Mouse (Mus musculus) granulocyte monocyte progenitor cell, adult 5-6 weeks (primary cell): Measurements from ENCODE around the gene Mamdc4. TPM values are rescaled to one million over a fixed set of nuclear protein-coding genes. Genes with fewer than 3 reads are reported as not detected.

Experiments
- ATAC-seq: replicated peaks from 2 replicates; pipeline ENCODE4 v1.8.0; 2016; ENCODE audit warnings: mild to moderate bottlenecking, moderate TSS enrichment, inconsistent platforms; ENCODE audit not compliant: poor library complexity, severe bottlenecking
- total RNA-seq, 2 experiments: library from RNA; stranded (forward) in 1 of 2; stranded (reverse) in 1 of 2; fragments of 200-712, 200-1000 nt in 1 of 2; fragments of >200 nt in 1 of 2; fragmentation: Nextera tagmentation in 1 of 2; gene quantifications; 2 replicates each; pipeline ENCODE4 v1.2.3; 2014 to 2017

Mamdc4 gene
- total RNA-seq (2014; fragmentation: Nextera tagmentation), result 1.5 and 3.4 TPM in 2 replicates
- total RNA-seq (2017), result 1.2 and 66.7 TPM in 2 replicates

- ATAC-seq, result peak; percentile 80
Observed at GRCm38 (mm10) chr2:25574579-25575431, at the start of gene Mamdc4, which contains the start of gene Phpt1. TSS of gene Mamdc4 (minus strand) at chr2:25574845. TSS of gene Phpt1 (minus strand) at chr2:25575224.

- peak; percentile 89 for ATAC-seq
Observed at GRCm38 (mm10) chr2:25621229-25622200, 46.9 kb upstream of the Mamdc4 start, which contains the start of gene Tmem141. TSS of gene Tmem141 (minus strand) at chr2:25622005.

GRCm38 (mm10) chr2:25620852-25621228 is 46.2 kb upstream of the Mamdc4 start:
- ATAC-seq, result peak; percentile 17

GRCm38 (mm10) chr2:25620386-25620785 is 45.7 kb upstream of the Mamdc4 start:
- no peak for ATAC-seq

- ATAC-seq, result no peak
Observed at GRCm38 (mm10) chr2:25617578-25617977, 42.9 kb upstream of the Mamdc4 start, which contains the start of gene Ccdc183. TSS of gene Ccdc183 (minus strand) at chr2:25617678.

GRCm38 (mm10) chr2:25616398-25616797 is 41.8 kb upstream of the Mamdc4 start:
- ATAC-seq, result no peak

- peak; percentile 26; the same call in 1 of the 2 replicates for ATAC-seq
Observed at GRCm38 (mm10) chr2:25608671-25609070, 34.0 kb upstream of the Mamdc4 start.

GRCm38 (mm10) chr2:25607761-25608622 is 33.3 kb upstream of the Mamdc4 start, which contains the start of gene Rabl6:
TSS of gene Rabl6 (minus strand) at chr2:25608521.
- peak; percentile 92 for ATAC-seq

- ATAC-seq, result no peak
Observed at GRCm38 (mm10) chr2:25602526-25602925, 27.9 kb upstream of the Mamdc4 start.

GRCm38 (mm10) chr2:25600037-25600436 is 25.4 kb upstream of the Mamdc4 start:
- no peak for ATAC-seq

- ATAC-seq, result no peak
Observed at GRCm38 (mm10) chr2:25598749-25599148, 24.1 kb upstream of the Mamdc4 start.

- ATAC-seq, result no peak
Observed at GRCm38 (mm10) chr2:25596765-25597510, 22.3 kb upstream of the Mamdc4 start.

GRCm38 (mm10) chr2:25591863-25592262 is 17.2 kb upstream of the Mamdc4 start:
- ATAC-seq, result peak; percentile 56

GRCm38 (mm10) chr2:25588227-25588907 is 13.7 kb upstream of the Mamdc4 start:
- ATAC-seq, result no peak

- no peak for ATAC-seq
Observed at GRCm38 (mm10) chr2:25587290-25587689, 12.6 kb upstream of the Mamdc4 start.

GRCm38 (mm10) chr2:25585601-25586000 is 11.0 kb upstream of the Mamdc4 start:
- no peak for ATAC-seq

- ATAC-seq, result no peak
Observed at GRCm38 (mm10) chr2:25584856-25585255, 10.2 kb upstream of the Mamdc4 start.

- ATAC-seq, result no peak
Observed at GRCm38 (mm10) chr2:25584152-25584551, 9.5 kb upstream of the Mamdc4 start.
